Mouse (Mus musculus) mesoderm, embryonic 11.5 days (tissue): Measurements from ENCODE around the gene D8Ertd738e.
A peak's percentile ranks its signal among the peaks of the same experiment; 100 is the strongest.

Experiments
- DNase-seq: peaks from one replicate; pipeline ENCODE4 v3.0.0-alpha.2; 2012; ENCODE audit warnings: low read depth, low spot score

D8Ertd738e gene

DNA sequence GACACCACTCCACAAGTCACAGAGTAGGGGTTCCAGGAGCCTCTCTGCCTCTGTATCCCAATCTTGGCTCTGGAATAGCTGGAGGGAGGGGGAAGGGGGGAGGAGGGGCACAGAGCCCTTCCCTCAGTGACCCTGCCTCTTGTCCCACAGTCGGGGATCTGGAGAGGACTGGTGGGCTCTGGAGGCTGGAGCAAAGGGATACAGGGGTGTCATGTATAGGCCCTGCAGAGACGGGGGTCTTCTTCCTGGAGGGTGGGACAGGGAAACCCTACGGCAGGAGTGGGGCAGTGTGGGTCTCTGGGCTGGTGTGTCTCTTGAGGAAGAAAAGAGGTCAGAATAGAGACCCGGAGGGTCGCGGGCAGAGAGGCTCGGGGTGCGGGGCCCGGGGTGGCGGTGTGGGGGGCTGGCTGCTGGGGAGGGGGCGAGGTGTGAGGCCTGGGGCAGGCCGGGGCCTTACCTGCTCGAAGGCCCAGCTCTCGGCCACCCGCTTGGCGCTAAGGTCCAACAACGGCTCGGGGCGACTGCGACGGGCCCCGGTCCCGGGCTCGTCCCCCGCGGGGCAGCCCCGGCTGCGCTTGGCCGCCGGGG lies 13.0 kb downstream of the D8Ertd738e start:
- no peak for DNase-seq

DNA sequence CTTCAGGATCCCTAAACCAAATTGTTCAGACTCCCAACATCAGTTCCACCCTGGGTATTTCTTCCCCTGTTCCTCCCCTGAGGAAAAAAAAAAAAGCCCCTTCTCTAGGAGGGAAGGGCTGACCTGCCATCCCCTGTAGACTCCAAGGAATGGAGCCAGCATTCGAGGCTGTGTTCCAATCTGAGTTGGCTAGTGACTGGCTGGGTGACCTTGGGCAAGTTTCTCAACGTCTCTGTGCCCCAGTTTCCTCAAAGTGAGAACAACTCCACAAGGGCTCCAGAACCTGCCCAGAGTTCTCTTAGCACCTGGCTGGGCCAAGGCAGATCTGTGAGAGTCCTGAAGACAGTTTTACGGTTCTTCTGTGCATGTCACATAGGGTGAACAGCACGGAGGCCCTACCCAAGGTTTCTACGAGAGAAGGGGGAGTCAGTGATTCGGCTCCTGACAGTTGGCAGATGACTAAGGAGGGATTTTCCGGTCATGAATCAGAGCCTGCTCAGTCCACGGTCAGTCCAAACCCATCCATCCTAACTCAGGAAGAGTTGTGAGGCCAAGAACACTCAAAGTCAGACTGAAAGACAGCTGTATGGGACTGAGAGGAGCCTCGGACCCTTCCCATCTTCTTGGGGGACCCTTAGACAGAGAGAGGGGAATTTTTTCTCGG lies 13.6 kb downstream of the D8Ertd738e start:
- DNase-seq: no peak

- no peak for DNase-seq
Measured at GRCm38 (mm10) chr8:84233055-84233454, 16.5 kb downstream of the D8Ertd738e start.

- no peak for DNase-seq
Measured at GRCm38 (mm10) chr8:84230735-84231134, 18.8 kb downstream of the D8Ertd738e start.

DNA sequence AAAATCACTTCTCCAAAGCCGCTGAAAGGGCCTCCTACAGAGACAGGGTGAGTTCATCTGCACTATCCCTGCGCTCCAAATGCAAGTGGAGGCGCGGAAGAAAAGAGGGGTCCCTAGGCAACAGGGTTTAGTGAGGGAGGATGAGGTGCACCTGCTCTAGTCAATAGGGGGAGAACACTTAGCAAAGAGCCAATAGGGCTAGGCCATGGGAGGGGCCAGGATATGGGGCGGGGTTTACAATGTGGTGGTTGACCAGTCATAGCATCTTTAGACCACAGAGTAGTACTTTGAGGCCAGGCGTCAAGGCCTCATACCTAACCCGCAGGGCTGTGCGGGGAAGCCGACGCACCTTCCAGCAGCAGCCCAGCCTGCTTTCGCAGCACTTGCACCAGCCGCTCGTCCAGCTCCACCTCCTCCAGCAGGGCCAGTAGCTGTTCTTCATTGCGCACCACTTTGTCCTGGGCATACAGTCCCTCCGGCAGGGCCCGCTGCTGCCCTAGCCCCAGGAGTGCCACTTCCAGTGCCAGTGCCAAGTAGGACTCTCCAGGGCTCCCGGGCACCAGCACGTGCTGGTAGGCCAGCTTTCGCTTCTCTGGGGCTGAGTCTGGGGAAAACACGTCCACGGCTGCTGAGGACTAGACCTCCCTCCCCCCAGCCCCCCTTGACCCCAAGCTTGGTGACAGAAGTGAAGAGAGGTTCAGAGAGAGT lies 26.0 kb downstream of the D8Ertd738e start:
- DNase-seq: no peak

GRCm38 (mm10) chr8:84222566-84223165 lies 26.9 kb downstream of the D8Ertd738e start:
- no peak for DNase-seq

GRCm38 (mm10) chr8:84220105-84220504 lies 29.4 kb downstream of the D8Ertd738e start:
- DNase-seq: no peak

DNA sequence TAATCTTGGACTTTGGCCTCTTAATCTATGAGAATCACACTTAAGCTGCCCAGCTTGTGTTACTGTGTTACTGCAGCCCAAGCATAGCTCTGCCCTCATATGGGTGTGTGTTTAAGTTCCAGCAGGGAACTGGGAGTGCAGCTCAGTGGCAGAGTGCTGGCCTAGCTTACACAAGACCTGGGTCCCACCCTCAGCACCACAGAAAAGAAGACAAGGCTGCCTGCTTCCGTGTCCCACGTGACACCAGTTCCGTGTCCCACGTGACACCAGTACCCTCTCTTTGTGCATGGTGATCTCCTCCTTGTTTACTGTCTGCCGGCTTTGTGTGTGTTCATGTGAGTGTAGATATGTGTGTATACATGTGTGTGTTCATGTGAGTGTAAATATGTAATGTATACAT lies 31.4 kb downstream of the D8Ertd738e start:
- DNase-seq: no peak

DNA sequence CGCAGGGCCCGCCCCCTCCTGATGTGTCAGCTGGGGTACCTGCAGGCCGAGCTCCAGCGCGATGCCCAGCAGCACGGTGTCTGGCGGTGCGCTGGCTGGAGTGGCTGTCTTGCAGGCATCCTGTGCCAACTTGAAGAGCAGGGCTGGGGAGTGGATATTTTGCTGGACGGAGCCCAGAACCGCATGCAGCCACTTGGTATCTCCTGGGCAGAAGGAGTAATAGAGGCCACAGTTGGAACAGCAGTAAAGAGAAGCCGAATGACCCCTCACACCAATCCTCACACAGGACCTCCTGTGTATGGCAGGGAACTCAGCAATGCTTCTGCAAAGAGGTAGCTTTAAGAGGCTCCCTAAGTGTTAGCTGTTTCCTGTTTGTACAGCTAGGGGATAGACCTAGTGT lies 32.3 kb downstream of the D8Ertd738e start:
- no peak for DNase-seq

- no peak for DNase-seq
Measured at GRCm38 (mm10) chr8:84213277-84213676, 36.2 kb downstream of the D8Ertd738e start.

GRCm38 (mm10) chr8:84211881-84212563 lies 37.5 kb downstream of the D8Ertd738e start:
- no peak for DNase-seq

GRCm38 (mm10) chr8:84211202-84211601 lies 38.3 kb downstream of the D8Ertd738e start:
- no peak for DNase-seq

- peak; percentile 83 for DNase-seq
Measured at GRCm38 (mm10) chr8:84210167-84210791, 39.2 kb downstream of the D8Ertd738e start.

GRCm38 (mm10) chr8:84208381-84209380 lies 40.8 kb downstream of the D8Ertd738e start:
- no peak for DNase-seq

- DNase-seq: no peak
Measured at GRCm38 (mm10) chr8:84207811-84208210, 41.7 kb downstream of the D8Ertd738e start.

DNA sequence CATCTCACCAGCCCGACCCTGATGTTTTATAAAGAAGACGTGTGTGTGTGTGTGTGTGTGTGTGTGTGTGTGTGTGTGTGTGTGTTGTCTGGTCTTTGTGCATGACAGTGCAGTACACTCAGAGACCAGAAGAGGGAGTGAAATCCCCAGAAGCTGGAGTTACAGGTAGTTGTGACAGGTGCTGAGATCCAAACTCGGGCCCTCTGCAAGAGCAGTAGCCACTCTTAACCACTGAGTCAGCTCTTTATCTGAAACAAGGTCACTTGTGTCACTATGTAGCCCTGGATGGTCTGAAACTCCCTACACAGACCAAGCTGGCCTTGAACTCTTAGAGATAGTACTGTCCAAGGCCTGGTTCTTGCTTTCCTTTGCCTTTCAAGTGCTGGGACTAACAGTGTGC lies 42.9 kb downstream of the D8Ertd738e start:
- no peak for DNase-seq

DNA sequence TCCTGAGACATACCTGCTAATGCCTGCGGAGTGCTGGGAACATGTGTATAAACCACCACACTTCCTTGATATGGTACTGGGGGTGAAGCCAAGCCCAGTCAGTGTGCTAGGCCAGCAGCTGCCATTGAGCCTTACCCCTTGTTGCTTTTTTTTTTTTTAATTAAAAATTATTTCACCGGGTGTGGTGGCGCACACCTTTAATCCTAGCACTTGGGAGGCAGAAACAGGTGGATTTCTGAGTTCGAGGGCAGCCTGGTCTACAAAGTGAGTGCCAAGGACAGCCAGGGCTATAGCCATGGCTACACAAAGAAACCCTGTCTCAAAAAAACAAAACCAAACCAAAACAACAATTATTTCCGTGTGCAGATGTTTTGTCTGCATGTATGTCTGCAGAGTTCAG lies 44.4 kb downstream of the D8Ertd738e start:
- no peak for DNase-seq

- DNase-seq: no peak
Measured at GRCm38 (mm10) chr8:84203975-84204772, 45.3 kb downstream of the D8Ertd738e start.
